Mouse (Mus musculus) CH12.LX (cell line): ENCODE results near the gene Ucma.

Experiments used
- CTCF ChIP-seq, 2 experiments: IDR thresholded peaks in 1 of 2; conservative IDR thresholded peaks in 1 of 2; 2 replicates each; pipeline ENCODE4 v1.5.1; 2011 to 2012; ENCODE audit warnings: low read depth in 2 of 2, low read length in 2 of 2, improper control_type of control experiment in 1 of 2, inconsistent platforms in 1 of 2, mild to moderate bottlenecking in 1 of 2, moderate library complexity in 1 of 2
- EP300 ChIP-seq: IDR thresholded peaks from 2 replicates; pipeline ENCODE4 v1.6.1; 2011; ENCODE audit warnings: low read length, improper control_type of control experiment
- JUND ChIP-seq: conservative IDR thresholded peaks from 2 replicates; pipeline ENCODE4 v1.6.1; 2011; ENCODE audit warnings: low read depth, low read length, improper control_type of control experiment
- MYC ChIP-seq: IDR thresholded peaks from 2 replicates; pipeline ENCODE4 v1.6.1; 2011; ENCODE audit warnings: low read depth, mild to moderate bottlenecking, improper control_type of control experiment, low read length
- NRF1 ChIP-seq: IDR thresholded peaks from 2 replicates; pipeline ENCODE4 v1.6.1; 2014; ENCODE audit warnings: low read depth, mild to moderate bottlenecking, inconsistent platforms, low read length, improper control_type of control experiment, moderate library complexity
- POLR2A ChIP-seq: IDR thresholded peaks from 2 replicates; pipeline ENCODE4 v1.6.1; 2011; ENCODE audit warnings: low read depth, mild to moderate bottlenecking, improper control_type of control experiment, low read length

- TF ChIP-seq NRF1 (no peak), JUND (no peak), POLR2A (no peak), MYC (no peak), CTCF (conservative IDR thresholded peaks at IDR 0.05 in 1 of 2, IDR thresholded peaks at IDR 0.05 in 1 of 2; ENCODE audit: low read depth in 2 of 2, low read length in 2 of 2) (no peak), EP300 (no peak)
These were observed 10.9 kb downstream of the Ucma start for GRCm38 (mm10) chr2:4986798-4987197.
